Mouse (Mus musculus) kidney, adult 2 months (tissue): Measurements from ENCODE around the gene Usf1. TPM values are rescaled to one million over a fixed set of nuclear protein-coding genes. Genes with fewer than 3 reads are reported as not detected.

Experiments used
- DNase-seq: peaks from one replicate; pipeline ENCODE4 v3.0.0; 2021
- H3K27ac ChIP-seq: fragments of 200-500 bp; 2 replicates; pipeline ENCODE4 v1.5.1; 2012; ENCODE audit warnings: low read depth, low read length, control low read depth, inconsistent platforms; ENCODE audit not compliant: insufficient read depth
- H3K27me3 ChIP-seq: fragments of 200-500 bp; replicated peaks from 2 replicates; pipeline ENCODE4 v1.6.1; 2012; ENCODE audit warnings: mild to moderate bottlenecking, moderate library complexity, low read length, inconsistent platforms; ENCODE audit not compliant: control insufficient read depth, insufficient read depth
- H3K36me3 ChIP-seq: fragments of 200-500 bp; 2 replicates; pipeline ENCODE4 v1.6.1; 2012; ENCODE audit warnings: mild to moderate bottlenecking, moderate library complexity, low read length, inconsistent platforms; ENCODE audit not compliant: control insufficient read depth, insufficient read depth
- H3K4me1 ChIP-seq: fragments of 200-500 bp; 2 replicates; pipeline ENCODE4 v1.6.1; 2011; ENCODE audit warnings: low read length; ENCODE audit not compliant: control insufficient read depth, insufficient read depth
- H3K4me3 ChIP-seq: fragments of 200-500 bp; 2 replicates; pipeline ENCODE4 v1.5.1; 2011; ENCODE audit warnings: mild to moderate bottlenecking, low read depth, low read length, control low read depth; ENCODE audit not compliant: insufficient read depth
- CTCF ChIP-seq: fragments of 200-500 bp; conservative IDR thresholded peaks from 2 replicates; pipeline ENCODE4 v1.5.1; 2011; ENCODE audit warnings: low read depth, mild to moderate bottlenecking, control low read depth, low read length, moderate library complexity, mixed read lengths; ENCODE audit not compliant: insufficient read depth, insufficient read length
- POLR2A ChIP-seq: fragments of 200-500 bp; IDR thresholded peaks from one replicate; pipeline ENCODE4 v1.6.1; 2011; ENCODE audit warnings: low read depth, low read length, control low read depth
- WGBS: fragments of 180-500 bp; shearing (Covaris S2); methylation state at CpG from one replicate; pipeline ENCODE4 v1.1.7; 2018; 5-methylcytosine and 5-hydroxymethylcytosine counted together
- polyA plus RNA-seq: library from polyadenylated mRNA; depleted of rRNA; stranded (reverse); fragments of >200 nt; gene quantifications from 2 replicates; pipeline ENCODE4 v1.2.3, GENCODE M21; 2012

Usf1 gene
- polyA plus RNA-seq, 1 experiment: 59.0 TPM

GRCm38 (mm10) chr1:171379935-171380599 is 31.0 kb upstream of the Usf1 start:
- Histone ChIP-seq H3K4me1 (no peaks in the 10 kb centered on the region), H3K27ac (no peak overlapping the region), H3K4me3 (peak overlapping the region; percentile 9; the same call in 1 of the 2 replicates), H3K27me3 (no peaks in the 10 kb centered on the region), H3K36me3 (no peaks in the 10 kb centered on the region)
- peak; percentile 85 for DNase-seq
- no peak for TF ChIP-seq POLR2A
- TF ChIP-seq CTCF: peak; percentile 73
- 3% methylated on average over 31 of the region's 31 CpGs for WGBS

- no peak overlapping the region for H3K27ac ChIP-seq
- no peaks in the 10 kb centered on the region for H3K36me3 ChIP-seq
- no peak for TF ChIP-seq POLR2A
- TF ChIP-seq CTCF: no peak
- H3K27me3 ChIP-seq: no peaks in the 10 kb centered on the region
- 82% methylated on average over 11 of the region's 11 CpGs for WGBS
- no peaks in the 10 kb centered on the region for H3K4me1 ChIP-seq
- H3K4me3 ChIP-seq: no peak overlapping the region
- DNase-seq: no peak
Measured at GRCm38 (mm10) chr1:171382096-171382620, 29.0 kb upstream of the Usf1 start.

- Histone ChIP-seq H3K27ac (no peak overlapping the region), H3K27me3 (no peaks in the 10 kb centered on the region), H3K36me3 (no peaks in the 10 kb centered on the region), H3K4me3 (no peak overlapping the region), H3K4me1 (no peaks in the 10 kb centered on the region)
- no peak for DNase-seq
- no peak for TF ChIP-seq POLR2A
- TF ChIP-seq CTCF: no peak
- 47% methylated on average over 9 of the region's 9 CpGs for WGBS
Measured at GRCm38 (mm10) chr1:171384361-171384760, 26.8 kb upstream of the Usf1 start.

- Histone ChIP-seq H3K36me3 (no peaks in the 10 kb centered on the region), H3K27ac (no peak overlapping the region), H3K4me1 (no peaks in the 10 kb centered on the region), H3K27me3 (no peaks in the 10 kb centered on the region), H3K4me3 (no peak overlapping the region)
- 63% methylated on average over 9 of the region's 9 CpGs for WGBS
- TF ChIP-seq POLR2A: no peak
- TF ChIP-seq CTCF: 0 out of 2 replicates have a peak, but pooled peaks have one; percentile 11
- DNase-seq: no peak
Measured at GRCm38 (mm10) chr1:171385171-171385570, 25.9 kb upstream of the Usf1 start.

- H3K27ac ChIP-seq: no peak overlapping the region
- TF ChIP-seq CTCF (no peak), POLR2A (no peak)
- no peak for DNase-seq
- H3K4me1 ChIP-seq: no peaks in the 10 kb centered on the region
- WGBS: 47% methylated on average over 6 of the region's 6 CpGs
- H3K4me3 ChIP-seq: no peak overlapping the region
- no peaks in the 10 kb centered on the region for H3K27me3 ChIP-seq
- H3K36me3 ChIP-seq: no peaks in the 10 kb centered on the region
Measured at GRCm38 (mm10) chr1:171387099-171387498, 24.0 kb upstream of the Usf1 start.

GRCm38 (mm10) chr1:171388376-171389102 is 22.6 kb upstream of the Usf1 start, which contains the start of gene Arhgap30:
Arhgap30 (plus strand) TSS chr1:171388954.
- peak; percentile 49 for DNase-seq
- 77% methylated on average over 15 of the region's 15 CpGs for whole genome bisulfite sequencing
- TF ChIP-seq CTCF (no peak), POLR2A (no peak)
- peak within 1 kb of the TSS; percentile 6; the same call in 1 of the 2 replicates for H3K4me3 ChIP-seq
- H3K27me3 ChIP-seq: no peaks in the 10 kb centered on the region
- no peaks in the 10 kb centered on the region for H3K4me1 ChIP-seq
- H3K27ac ChIP-seq: no peak within 1 kb of the TSS
- no peaks in the 10 kb centered on the region for H3K36me3 ChIP-seq

- WGBS: 83% methylated on average over 4 of the region's 4 CpGs
- Histone ChIP-seq H3K27me3 (no peaks in the 10 kb centered on the region), H3K27ac (no peak overlapping the region), H3K36me3 (no peaks in the 10 kb centered on the region), H3K4me3 (no peak overlapping the region), H3K4me1 (no peaks in the 10 kb centered on the region)
- TF ChIP-seq CTCF: no peak
- TF ChIP-seq POLR2A: no peak
- DNase-seq: peak; percentile 30
Measured at GRCm38 (mm10) chr1:171390101-171390500, 21.0 kb upstream of the Usf1 start.
